Mouse (Mus musculus) spleen, adult 10 weeks (tissue): ENCODE data around the gene Klhl29. TPM values are rescaled to one million over a fixed set of nuclear protein-coding genes. Genes with fewer than 3 reads are reported as not detected.

Experiments used
- polyA plus RNA-seq: library from polyadenylated mRNA; stranded (reverse); fragments of 350-450 nt; fragmentation: Illumina TruSeq; extraction: RNeasy Lipid Tissue Mini Kit (QIAGEN cat#74804); gene quantifications from one replicate; pipeline ENCODE4 v1.2.3, GENCODE M21; 2015; ENCODE audit warnings: low replicate concordance; ENCODE audit not compliant: insufficient read depth

Klhl29 gene
- 2.8 TPM for polyA plus RNA-seq

DNA sequence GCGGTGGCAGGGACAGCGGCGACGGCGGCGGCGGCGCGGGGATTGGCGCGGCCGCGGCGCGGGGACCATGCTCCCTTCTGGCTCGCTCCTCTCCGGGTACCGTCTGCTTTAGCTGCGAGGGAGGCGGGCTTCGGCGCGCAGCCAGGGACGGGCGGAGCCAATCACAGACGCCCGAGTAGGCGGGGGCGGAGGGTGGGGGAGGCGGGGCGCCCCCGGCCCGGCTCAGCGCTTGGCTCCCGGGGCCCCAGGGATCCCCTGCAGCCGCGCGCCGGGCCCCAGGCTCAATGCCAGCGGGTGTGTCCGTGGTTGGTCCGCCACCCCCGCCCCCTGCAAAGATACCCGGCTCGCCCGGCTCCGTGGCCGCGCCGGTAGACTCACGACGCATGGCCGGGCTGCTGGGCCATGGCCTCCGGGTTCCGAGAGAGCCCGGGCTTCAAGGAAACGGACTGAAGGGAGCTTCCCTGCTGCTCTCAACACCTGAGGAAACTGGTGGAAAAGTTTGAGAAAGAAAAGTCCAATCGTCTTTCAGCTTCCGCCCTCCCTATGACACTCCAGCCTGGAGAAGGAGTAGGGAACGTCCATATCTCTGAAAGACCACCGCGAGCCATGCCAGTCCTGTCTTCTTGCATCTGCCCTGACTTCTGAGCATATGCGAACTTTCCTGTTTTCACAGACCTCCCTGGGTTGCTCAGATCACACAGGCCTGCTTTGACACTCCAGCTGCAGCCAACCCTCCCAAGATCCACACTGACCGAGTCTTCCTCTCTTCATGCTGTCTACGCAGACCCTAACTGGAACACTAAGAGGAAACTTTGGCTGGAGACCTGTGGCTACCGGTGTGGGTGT, at the start of gene Klhl29:
Klhl29 (minus strand) TSS at position 67 of the 846 bp plus-strand sequence.

